Mouse (Mus musculus): ENCODE results near the gene Thegl. TPM values are rescaled to one million over a fixed set of nuclear protein-coding genes. Genes with fewer than 3 reads are reported as not detected.
A peak's percentile ranks its signal among the peaks of the same experiment; 100 is the strongest.

The Thegl gene
- total RNA-seq, 2 experiments from 2014 or later: not detected

GRCm38 (mm10) chr5:77039391-77039790 lies 23.6 kb downstream of the Thegl start:
- no peak for ATAC-seq (replicated peaks; ENCODE audit: low FRiP score, poor library complexity, severe bottlenecking)

GRCm38 (mm10) chr5:77044362-77044761 lies 28.5 kb downstream of the Thegl start:
- ATAC-seq (replicated peaks; ENCODE audit: low FRiP score, poor library complexity, severe bottlenecking): no peak

GRCm38 (mm10) chr5:77052616-77053015 lies 36.8 kb downstream of the Thegl start:
- ATAC-seq (replicated peaks; ENCODE audit: low FRiP score, poor library complexity, severe bottlenecking): no peak

- no peak for ATAC-seq (replicated peaks; ENCODE audit: low FRiP score, poor library complexity, severe bottlenecking)
Measured at GRCm38 (mm10) chr5:77056881-77057440, 41.1 kb downstream of the Thegl start.

- no peak for ATAC-seq (replicated peaks; ENCODE audit: low FRiP score, poor library complexity, severe bottlenecking)
Measured at GRCm38 (mm10) chr5:77060363-77060762, 44.5 kb downstream of the Thegl start.

GRCm38 (mm10) chr5:77061372-77062038 lies 45.7 kb downstream of the Thegl start:
- peak; percentile 85 for ATAC-seq (replicated peaks; ENCODE audit: low FRiP score, poor library complexity, severe bottlenecking)

GRCm38 (mm10) chr5:77067321-77067720 lies 51.5 kb downstream of the Thegl start:
- no peak for ATAC-seq (replicated peaks; ENCODE audit: low FRiP score, poor library complexity, severe bottlenecking)

GRCm38 (mm10) chr5:77070987-77071386 lies 55.2 kb downstream of the Thegl start:
- no peak for ATAC-seq (replicated peaks; ENCODE audit: low FRiP score, poor library complexity, severe bottlenecking)

GRCm38 (mm10) chr5:77071626-77072025 lies 55.8 kb downstream of the Thegl start:
- no peak for ATAC-seq (replicated peaks; ENCODE audit: low FRiP score, poor library complexity, severe bottlenecking)

GRCm38 (mm10) chr5:77073794-77074193 lies 58.0 kb downstream of the Thegl start:
- ATAC-seq (replicated peaks; ENCODE audit: low FRiP score, poor library complexity, severe bottlenecking): no peak

GRCm38 (mm10) chr5:77074914-77075313 lies 59.1 kb downstream of the Thegl start:
- no peak for ATAC-seq (replicated peaks; ENCODE audit: low FRiP score, poor library complexity, severe bottlenecking)

- no peak for ATAC-seq (replicated peaks; ENCODE audit: low FRiP score, poor library complexity, severe bottlenecking)
Measured at GRCm38 (mm10) chr5:77075951-77076350, 60.1 kb downstream of the Thegl start.

- ATAC-seq (replicated peaks; ENCODE audit: low FRiP score, poor library complexity, severe bottlenecking): no peak
Measured at GRCm38 (mm10) chr5:77080761-77081160, 64.9 kb downstream of the Thegl start.

- no peak for ATAC-seq (replicated peaks; ENCODE audit: low FRiP score, poor library complexity, severe bottlenecking)
Measured at GRCm38 (mm10) chr5:77082735-77083134, 66.9 kb downstream of the Thegl start.

- no peak for ATAC-seq (replicated peaks; ENCODE audit: low FRiP score, poor library complexity, severe bottlenecking)
Measured at GRCm38 (mm10) chr5:77084418-77084817, 68.6 kb downstream of the Thegl start.

GRCm38 (mm10) chr5:77085753-77086450 lies 70.1 kb downstream of the Thegl start:
- ATAC-seq (replicated peaks; ENCODE audit: low FRiP score, poor library complexity, severe bottlenecking): no peak

GRCm38 (mm10) chr5:77086541-77086940 lies 70.7 kb downstream of the Thegl start:
- ATAC-seq (replicated peaks; ENCODE audit: low FRiP score, poor library complexity, severe bottlenecking): no peak

GRCm38 (mm10) chr5:77087122-77087521 lies 71.3 kb downstream of the Thegl start:
- ATAC-seq (replicated peaks; ENCODE audit: low FRiP score, poor library complexity, severe bottlenecking): no peak

- ATAC-seq (replicated peaks; ENCODE audit: low FRiP score, poor library complexity, severe bottlenecking): peak; percentile 70; the same call in 1 of the 2 replicates
Measured at GRCm38 (mm10) chr5:77089294-77089693, 73.5 kb downstream of the Thegl start.

- ATAC-seq (replicated peaks; ENCODE audit: low FRiP score, poor library complexity, severe bottlenecking): no peak
Measured at GRCm38 (mm10) chr5:77089901-77090300, 74.1 kb downstream of the Thegl start.

GRCm38 (mm10) chr5:77090521-77091096 lies 74.8 kb downstream of the Thegl start:
- no peak for ATAC-seq (replicated peaks; ENCODE audit: low FRiP score, poor library complexity, severe bottlenecking)
